Mouse (Mus musculus): Measurements from ENCODE around the gene Haus7.

DNA sequence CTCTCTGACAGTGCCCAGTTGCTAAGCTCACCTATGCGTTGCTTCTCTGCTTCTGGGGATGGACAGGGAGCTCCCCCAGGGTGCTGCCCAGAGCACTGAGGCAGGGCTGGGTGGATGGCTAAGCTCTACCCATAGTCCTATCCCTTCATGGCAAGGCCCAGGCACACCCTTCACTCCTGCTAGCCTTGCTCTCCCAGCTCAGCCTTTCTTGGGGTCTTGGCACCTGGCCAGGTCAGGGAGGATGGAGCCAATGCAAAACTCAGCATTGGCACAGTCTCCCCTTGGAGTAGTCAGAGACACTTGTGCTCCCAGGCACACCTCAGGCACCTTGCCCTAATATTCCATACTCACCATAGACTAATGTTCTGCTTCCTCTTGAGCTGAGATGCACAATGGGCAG is 25.2 kb upstream of the Haus7 start:
- no peak for TF ChIP-seq CTCF (IDR thresholded peaks at IDR 0.05; ENCODE audit: insufficient read depth, low read length)
- TF ChIP-seq POLR2A (IDR thresholded peaks at IDR 0.05; ENCODE audit: borderline replicate concordance, extremely low read depth, low read depth, low read length): no peak

Measured in lung, adult 2 months (tissue).